Mouse (Mus musculus): Measurements from ENCODE around the gene Cpa4. TPM values are rescaled to one million over a fixed set of nuclear protein-coding genes. Genes with fewer than 3 reads are reported as not detected.

The Cpa4 gene
- polyA plus RNA-seq, 1 experiment from 2014 or later = 0.83 TPM

GRCm38 (mm10) chr6:30554092-30554491 is 14.1 kb upstream of the Cpa4 start:
- Histone ChIP-seq H3K36me3 (no peaks in the 10 kb centered on the region), H3K27me3 (replicated peaks) (no peaks in the 10 kb centered on the region), H3K4me3 (replicated peaks) (no peak overlapping the region), H3K4me1 (peaks cover 11% of the 10 kb centered on the region), H3K4me2 (no peak overlapping the region), H3K27ac (no peak overlapping the region), H3K9ac (no peak overlapping the region), H3K9me3 (no peaks in the 10 kb centered on the region)
- ATAC-seq (ENCODE audit: insufficient read depth, low FRiP score, low read depth) = no peak
- WGBS = 89% methylated on average over 5 of the region's 5 CpGs

GRCm38 (mm10) chr6:30554621-30555170 is 13.5 kb upstream of the Cpa4 start:
- H3K9ac ChIP-seq = no peak overlapping the region
- no peak for ATAC-seq (ENCODE audit: insufficient read depth, low FRiP score, low read depth)
- H3K4me2 ChIP-seq = no peak overlapping the region
- no peaks in the 10 kb centered on the region for H3K9me3 ChIP-seq
- H3K27ac ChIP-seq = no peak overlapping the region
- H3K4me1 ChIP-seq = peaks cover 6% of the 10 kb centered on the region; the same call in 1 of the 2 replicates
- no peaks in the 10 kb centered on the region for H3K27me3 ChIP-seq (replicated peaks)
- H3K36me3 ChIP-seq = no peaks in the 10 kb centered on the region
- WGBS = 89% methylated on average over 5 of the region's 5 CpGs
- H3K4me3 ChIP-seq (replicated peaks) = no peak overlapping the region

- 19% methylated on average over 4 of the region's 9 CpGs for WGBS
- no peak overlapping the region for H3K4me2 ChIP-seq
- no peaks in the 10 kb centered on the region for H3K27me3 ChIP-seq (replicated peaks)
- H3K4me1 ChIP-seq = peaks cover 6% of the 10 kb centered on the region; the same call in 1 of the 2 replicates
- H3K27ac ChIP-seq = no peak overlapping the region
- H3K9ac ChIP-seq = no peak overlapping the region
- H3K9me3 ChIP-seq = no peaks in the 10 kb centered on the region
- no peak for ATAC-seq (ENCODE audit: insufficient read depth, low FRiP score, low read depth)
- H3K4me3 ChIP-seq (replicated peaks) = no peak overlapping the region
- H3K36me3 ChIP-seq = no peaks in the 10 kb centered on the region
These were observed 12.1 kb upstream of the Cpa4 start for GRCm38 (mm10) chr6:30556080-30556479.

- Histone ChIP-seq H3K4me3 (replicated peaks) (no peak overlapping the region), H3K4me1 (no peaks in the 10 kb centered on the region), H3K27ac (no peak overlapping the region), H3K36me3 (no peaks in the 10 kb centered on the region), H3K9ac (no peak overlapping the region), H3K27me3 (replicated peaks) (no peaks in the 10 kb centered on the region), H3K4me2 (no peak overlapping the region), H3K9me3 (no peaks in the 10 kb centered on the region)
- ATAC-seq (ENCODE audit: insufficient read depth, low FRiP score, low read depth) = no peak
- 74% methylated on average over 1 of the region's 1 CpGs for whole genome bisulfite sequencing
These were observed 8.4 kb upstream of the Cpa4 start for GRCm38 (mm10) chr6:30559726-30560125.

GRCm38 (mm10) chr6:30562132-30562531 is 6.0 kb upstream of the Cpa4 start:
- Histone ChIP-seq H3K36me3 (no peaks in the 10 kb centered on the region), H3K4me2 (no peak overlapping the region), H3K27me3 (replicated peaks) (no peaks in the 10 kb centered on the region), H3K27ac (no peak overlapping the region), H3K9ac (no peak overlapping the region), H3K4me3 (replicated peaks) (no peak overlapping the region), H3K4me1 (no peaks in the 10 kb centered on the region), H3K9me3 (no peaks in the 10 kb centered on the region)
- WGBS = 79% methylated on average over 4 of the region's 4 CpGs
- no peak for ATAC-seq (ENCODE audit: insufficient read depth, low FRiP score, low read depth)

GRCm38 (mm10) chr6:30563575-30563974 is 4.6 kb upstream of the Cpa4 start:
- ATAC-seq (ENCODE audit: insufficient read depth, low FRiP score, low read depth) = no peak

GRCm38 (mm10) chr6:30564051-30564450 is 4.1 kb upstream of the Cpa4 start:
- Histone ChIP-seq H3K9me3 (no peaks in the 10 kb centered on the region), H3K4me1 (no peaks in the 10 kb centered on the region), H3K9ac (no peak overlapping the region), H3K36me3 (no peaks in the 10 kb centered on the region), H3K4me3 (replicated peaks) (no peak overlapping the region), H3K4me2 (no peak overlapping the region), H3K27me3 (replicated peaks) (no peaks in the 10 kb centered on the region), H3K27ac (no peak overlapping the region)
- 84% methylated on average over 6 of the region's 6 CpGs for WGBS
- no peak for ATAC-seq (ENCODE audit: insufficient read depth, low FRiP score, low read depth)

More at GRCm38 (mm10) chr6:30563575-30563974, 4.6 kb upstream of the Cpa4 start:
- H3K27me3 ChIP-seq (replicated peaks) = no peaks in the 10 kb centered on the region
- no peak overlapping the region for H3K9ac ChIP-seq
- no peaks in the 10 kb centered on the region for H3K36me3 ChIP-seq
- H3K9me3 ChIP-seq = no peaks in the 10 kb centered on the region
- H3K4me1 ChIP-seq = no peaks in the 10 kb centered on the region
- H3K4me3 ChIP-seq (replicated peaks) = no peak overlapping the region
- 56% methylated on average over 6 of the region's 6 CpGs for WGBS
- no peak overlapping the region for H3K27ac ChIP-seq
- H3K4me2 ChIP-seq = no peak overlapping the region

- Histone ChIP-seq H3K4me1 (peaks cover 4% of the 10 kb centered on the region; the same call in 1 of the 2 replicates), H3K27ac (no peak overlapping the region), H3K27me3 (replicated peaks) (no peaks in the 10 kb centered on the region), H3K4me3 (replicated peaks) (no peak overlapping the region), H3K36me3 (no peaks in the 10 kb centered on the region), H3K9ac (no peak overlapping the region), H3K4me2 (no peak overlapping the region), H3K9me3 (no peaks in the 10 kb centered on the region)
- WGBS = 67% methylated on average over 10 of the region's 10 CpGs
- no peak for ATAC-seq (ENCODE audit: insufficient read depth, low FRiP score, low read depth)
These were observed 1.2 kb downstream of the Cpa4 start for GRCm38 (mm10) chr6:30569331-30569730.

GRCm38 (mm10) chr6:30570012-30570411 is 1.8 kb downstream of the Cpa4 start:
- 73% methylated on average over 5 of the region's 5 CpGs for WGBS
- Histone ChIP-seq H3K4me2 (no peak overlapping the region), H3K9ac (no peak overlapping the region), H3K4me1 (peaks cover 4% of the 10 kb centered on the region; the same call in 1 of the 2 replicates), H3K4me3 (replicated peaks) (no peak overlapping the region), H3K9me3 (no peaks in the 10 kb centered on the region), H3K36me3 (no peaks in the 10 kb centered on the region), H3K27ac (no peak overlapping the region), H3K27me3 (replicated peaks) (no peaks in the 10 kb centered on the region)
- no peak for ATAC-seq (ENCODE audit: insufficient read depth, low FRiP score, low read depth)

- no peak overlapping the region for H3K9ac ChIP-seq
These were observed 4.5 kb downstream of the Cpa4 start for GRCm38 (mm10) chr6:30572456-30573311.

GRCm38 (mm10) chr6:30573380-30573779 is 5.2 kb downstream of the Cpa4 start:
- Histone ChIP-seq H3K9me3 (no peaks in the 10 kb centered on the region), H3K27me3 (replicated peaks) (no peaks in the 10 kb centered on the region), H3K27ac (peak overlapping the region; percentile 75; the same call in 1 of the 2 replicates), H3K4me2 (no peak overlapping the region), H3K36me3 (no peaks in the 10 kb centered on the region), H3K9ac (no peak overlapping the region), H3K4me3 (replicated peaks) (no peak overlapping the region), H3K4me1 (peaks cover 12% of the 10 kb centered on the region; the same call in 1 of the 2 replicates)
- 45% methylated on average over 5 of the region's 5 CpGs for WGBS
- no peak for ATAC-seq (ENCODE audit: insufficient read depth, low FRiP score, low read depth)

More at GRCm38 (mm10) chr6:30572456-30573311, 4.5 kb downstream of the Cpa4 start:
- ATAC-seq (ENCODE audit: insufficient read depth, low FRiP score, low read depth) = peak; percentile 29; the same call in 1 of the 2 replicates
- WGBS = 56% methylated on average over 20 of the region's 20 CpGs
- Histone ChIP-seq H3K4me1 (peaks cover 12% of the 10 kb centered on the region; the same call in 1 of the 2 replicates), H3K27ac (peak overlapping the region; percentile 75), H3K4me2 (no peak overlapping the region), H3K36me3 (no peaks in the 10 kb centered on the region), H3K27me3 (replicated peaks) (no peaks in the 10 kb centered on the region), H3K9me3 (no peaks in the 10 kb centered on the region), H3K4me3 (replicated peaks) (no peak overlapping the region)

GRCm38 (mm10) chr6:30574945-30575344 is 6.8 kb downstream of the Cpa4 start:
- Histone ChIP-seq H3K4me2 (no peak overlapping the region), H3K4me3 (replicated peaks) (no peak overlapping the region), H3K36me3 (no peaks in the 10 kb centered on the region), H3K4me1 (peaks cover 12% of the 10 kb centered on the region; the same call in 1 of the 2 replicates), H3K9me3 (no peaks in the 10 kb centered on the region), H3K27ac (no peak overlapping the region), H3K27me3 (replicated peaks) (no peaks in the 10 kb centered on the region), H3K9ac (no peak overlapping the region)
- WGBS = 59% methylated on average over 1 of the region's 1 CpGs
- ATAC-seq (ENCODE audit: insufficient read depth, low FRiP score, low read depth) = no peak

All from stomach, embryonic 15.5 days (tissue).